Mouse (Mus musculus) liver, embryonic 12.5 days (tissue): ENCODE data around the gene Olfr123. TPM values are rescaled to one million over a fixed set of nuclear protein-coding genes. Genes with fewer than 3 reads are reported as not detected.

Experiments
- ATAC-seq: fragments of 200-750 bp; cut with Nextera tagmentation; 2 replicates; pipeline ENCODE4 v1.8.0; 2017; ENCODE audit warnings: moderate number of reproducible peaks, mild to moderate bottlenecking, moderate library complexity
- H3K27ac ChIP-seq: fragments of 300-500 bp; sonication (generic); 2 replicates; pipeline ENCODE4 v1.5.1; 2016; ENCODE audit warnings: mild to moderate bottlenecking
- H3K27me3 ChIP-seq: fragments of 300-500 bp; sonication (generic); replicated peaks from 2 replicates; pipeline ENCODE4 v1.6.1; 2016; ENCODE audit warnings: mild to moderate bottlenecking, moderate library complexity
- H3K36me3 ChIP-seq: fragments of 300-500 bp; sonication (generic); 2 replicates; pipeline ENCODE4 v1.6.1; 2016; ENCODE audit warnings: mild to moderate bottlenecking, moderate library complexity
- H3K4me1 ChIP-seq: fragments of 300-500 bp; sonication (generic); 2 replicates; pipeline ENCODE4 v1.6.1; 2016
- H3K4me2 ChIP-seq: fragments of 300-500 bp; sonication (generic); 2 replicates; pipeline ENCODE4 v1.6.1; 2016; ENCODE audit warnings: mild to moderate bottlenecking, moderate library complexity
- H3K4me3 ChIP-seq: fragments of 300-500 bp; sonication (generic); 2 replicates; pipeline ENCODE4 v1.5.1; 2016; ENCODE audit warnings: mild to moderate bottlenecking, moderate library complexity
- H3K9ac ChIP-seq: fragments of 300-500 bp; sonication (generic); 2 replicates; pipeline ENCODE4 v1.6.1; 2016; ENCODE audit warnings: mild to moderate bottlenecking, moderate library complexity
- H3K9me3 ChIP-seq: fragments of 300-500 bp; sonication (generic); replicated peaks from 2 replicates; pipeline ENCODE4 v1.6.1; 2016; ENCODE audit warnings: mild to moderate bottlenecking, moderate library complexity
- WGBS: fragments of 180-500 bp; shearing (Covaris S2); methylation state at CpG from one replicate; pipeline ENCODE4 v1.1.7; 2016; ENCODE audit not compliant: insufficient replicate concordance; 5-methylcytosine and 5-hydroxymethylcytosine counted together
- polyA plus RNA-seq: library from polyadenylated mRNA; unstranded; fragments of >200 nt; fragmentation: Nextera tagmentation; extraction: Ambion mirVana; gene quantifications from 2 replicates; pipeline ENCODE4 v1.2.1, GENCODE M21; 2016

The Olfr123 gene
- not detected in 2 replicates for polyA plus RNA-seq

DNA sequence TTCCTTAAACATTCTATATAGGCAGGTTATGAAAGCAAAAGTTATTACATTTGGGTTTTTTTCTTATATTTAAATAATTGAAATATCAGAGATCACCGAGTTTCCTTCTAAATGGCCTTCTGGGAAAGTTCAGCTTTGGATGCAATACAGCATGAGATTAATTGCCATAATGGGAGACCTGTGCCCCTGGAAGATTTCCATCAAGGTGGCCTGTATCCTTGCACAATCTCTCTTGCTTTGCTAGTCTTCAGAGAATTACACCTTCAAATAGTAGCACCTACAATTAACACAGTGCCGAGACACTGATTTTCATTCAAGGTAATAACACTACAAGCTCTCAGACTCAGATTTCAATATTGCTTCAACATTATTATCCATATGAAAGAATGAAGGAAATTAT is at the start of gene Olfr123:
Gene Olfr123 (plus strand): TSS at position 301 of the 400 bp plus-strand sequence.
- no peak for ATAC-seq

DNA sequence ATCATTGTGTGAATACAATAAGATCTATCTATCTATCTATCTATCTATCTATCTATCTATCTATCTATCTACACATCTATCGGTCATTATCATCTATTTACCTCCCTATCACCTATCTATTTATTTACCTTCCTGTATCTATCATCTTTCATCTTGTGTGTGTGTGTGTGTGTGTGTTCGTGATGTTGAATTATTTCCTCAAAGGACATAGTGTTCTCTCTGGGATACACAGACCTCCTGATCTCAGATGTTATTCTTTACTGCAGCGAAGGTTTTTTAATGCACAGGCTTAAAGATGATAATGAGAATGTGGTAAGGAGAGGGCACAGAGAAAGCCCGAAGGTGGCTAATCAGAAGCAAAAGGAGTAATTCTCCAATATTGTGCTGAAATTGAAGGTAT is 25.0 kb upstream of the Olfr123 start, which contains the start of gene Olfr122:
Gene Olfr122 (plus strand): TSS at position 301 of the 400 bp plus-strand sequence.
- Histone ChIP-seq H3K4me2 (no peak within 1 kb of the TSS), H3K4me3 (no peak within 1 kb of the TSS), H3K27me3 (no peaks in the 10 kb centered on the region), H3K27ac (no peak within 1 kb of the TSS), H3K4me1 (no peaks in the 10 kb centered on the region), H3K9me3 (no peaks in the 10 kb centered on the region), H3K9ac (no peak within 1 kb of the TSS), H3K36me3 (no peaks in the 10 kb centered on the region)
- ATAC-seq: no peak
- 66% methylated on average over 4 of the region's 4 CpGs for WGBS

More for the DNA sequence above, at the start of gene Olfr123:
- H3K27me3 ChIP-seq: no peaks in the 10 kb centered on the region
- H3K9ac ChIP-seq: no peak within 1 kb of the TSS
- H3K36me3 ChIP-seq: no peaks in the 10 kb centered on the region
- 75% methylated on average over 2 of the region's 2 CpGs for WGBS
- H3K27ac ChIP-seq: no peak within 1 kb of the TSS
- no peak within 1 kb of the TSS for H3K4me3 ChIP-seq
- H3K4me2 ChIP-seq: no peak within 1 kb of the TSS
- no peaks in the 10 kb centered on the region for H3K9me3 ChIP-seq
- H3K4me1 ChIP-seq: no peaks in the 10 kb centered on the region

DNA sequence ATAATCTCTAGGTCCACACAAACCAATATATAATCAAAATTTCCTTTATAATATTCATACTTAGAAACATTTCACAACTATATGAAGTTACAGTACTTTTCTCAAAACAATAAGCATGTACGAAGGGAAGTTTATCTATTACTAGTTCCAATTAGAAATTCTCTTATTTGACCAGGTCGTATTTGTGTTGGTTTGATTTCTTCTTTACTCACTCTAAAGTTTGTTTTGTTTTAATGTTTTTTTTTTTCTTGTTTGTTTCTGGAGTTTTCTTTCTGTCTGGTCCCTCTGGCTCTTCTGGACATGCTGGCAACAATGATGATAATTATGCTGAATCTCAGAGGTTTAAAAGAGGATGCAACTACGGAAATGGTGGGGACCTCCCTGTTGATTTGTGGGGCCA is 6.3 kb downstream of the Olfr123 start, which contains the start of gene Olfr124:
Gene Olfr124 (plus strand): TSS at position 301 of the 400 bp plus-strand sequence.
- no peaks in the 10 kb centered on the region for H3K4me1 ChIP-seq
- no peak within 1 kb of the TSS for H3K27ac ChIP-seq
- H3K4me3 ChIP-seq: no peak within 1 kb of the TSS
- H3K36me3 ChIP-seq: no peaks in the 10 kb centered on the region
- H3K4me2 ChIP-seq: no peak within 1 kb of the TSS
- no peak within 1 kb of the TSS for H3K9ac ChIP-seq
- 69% methylated on average over 3 of the region's 3 CpGs for WGBS
- no peak for ATAC-seq
- H3K9me3 ChIP-seq: no peaks in the 10 kb centered on the region
- H3K27me3 ChIP-seq: no peaks in the 10 kb centered on the region

DNA sequence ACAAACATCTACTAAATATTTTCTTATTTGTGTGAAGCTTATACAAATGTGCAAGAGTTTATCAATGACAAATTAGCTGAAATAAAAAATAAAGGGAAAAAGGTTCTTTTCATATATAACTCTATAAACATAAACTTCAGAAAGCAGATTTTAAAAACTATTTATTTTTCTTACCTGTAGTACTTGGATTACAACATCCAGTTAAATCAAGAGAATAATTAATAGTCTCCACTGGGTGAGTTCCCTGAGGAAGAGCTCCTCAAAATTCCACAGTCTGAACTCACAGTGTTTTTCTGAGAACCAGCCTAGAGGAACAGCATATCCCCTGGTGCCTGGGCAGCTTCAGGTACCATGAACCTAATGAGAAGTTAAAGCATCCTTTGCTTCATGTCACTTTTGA is 39.3 kb downstream of the Olfr123 start, which contains the start of gene Olfr125:
Gene Olfr125 (plus strand): TSS at position 301 of the 400 bp plus-strand sequence.
- Histone ChIP-seq H3K9ac (no peak within 1 kb of the TSS), H3K4me3 (no peak within 1 kb of the TSS), H3K4me2 (no peak within 1 kb of the TSS), H3K9me3 (no peaks in the 10 kb centered on the region), H3K4me1 (no peaks in the 10 kb centered on the region), H3K27ac (no peak within 1 kb of the TSS), H3K27me3 (no peaks in the 10 kb centered on the region), H3K36me3 (no peaks in the 10 kb centered on the region)
- no peak for ATAC-seq

DNA sequence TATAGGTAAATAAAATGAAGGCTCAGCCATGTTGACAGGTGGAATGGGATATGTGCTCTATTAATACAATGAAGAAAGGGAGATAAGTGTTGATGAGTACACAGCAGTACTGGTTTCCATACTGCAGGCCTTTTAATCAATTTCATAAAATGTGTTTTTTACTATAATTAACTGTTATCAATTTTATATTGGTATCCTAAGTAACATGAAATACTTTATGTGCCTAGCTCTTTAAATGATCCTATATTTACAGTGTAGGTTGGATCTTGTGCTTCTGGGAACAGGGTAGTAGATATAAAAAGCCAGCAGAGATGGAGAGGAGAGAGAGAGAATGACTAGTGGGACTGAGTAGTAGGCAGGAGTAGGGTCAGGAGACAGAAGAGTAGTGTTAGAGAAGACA is 53.9 kb downstream of the Olfr123 start, which contains the start of gene Olfr126:
Gene Olfr126 (plus strand): TSS at position 301 of the 400 bp plus-strand sequence.
- no peak within 1 kb of the TSS for H3K27ac ChIP-seq
- no peaks in the 10 kb centered on the region for H3K9me3 ChIP-seq
- H3K4me1 ChIP-seq: no peaks in the 10 kb centered on the region
- H3K4me3 ChIP-seq: no peak within 1 kb of the TSS
- no peak for ATAC-seq
- H3K36me3 ChIP-seq: no peaks in the 10 kb centered on the region
- no peaks in the 10 kb centered on the region for H3K27me3 ChIP-seq
- H3K4me2 ChIP-seq: no peak within 1 kb of the TSS
- no peak within 1 kb of the TSS for H3K9ac ChIP-seq

Other genes with a start within 250 kb of the Olfr123 start
- not detected in 2 replicates for gene Olfr112, start 224.1 kb upstream of the Olfr123 start, polyA plus RNA-seq
- gene Olfr113, start 215.9 kb upstream of the Olfr123 start, polyA plus RNA-seq: not detected in 2 replicates
- not detected in 2 replicates for gene Olfr114, start 200.8 kb upstream of the Olfr123 start, polyA plus RNA-seq
- gene Olfr115, start 166.4 kb upstream of the Olfr123 start, polyA plus RNA-seq: not detected in 2 replicates
- not detected in 2 replicates for gene Olfr116, start 166.3 kb upstream of the Olfr123 start, polyA plus RNA-seq
- gene Olfr117, start 129.7 kb upstream of the Olfr123 start, polyA plus RNA-seq: not detected in 2 replicates
- gene Olfr118, start 126.5 kb upstream of the Olfr123 start, polyA plus RNA-seq: not detected in 2 replicates
- not detected in 2 replicates for gene Olfr119, start 97.0 kb upstream of the Olfr123 start, polyA plus RNA-seq
- not detected in 2 replicates for gene Olfr120, start 71.7 kb upstream of the Olfr123 start, polyA plus RNA-seq
- gene Olfr121, start 44.7 kb upstream of the Olfr123 start, polyA plus RNA-seq: not detected in 2 replicates
- gene Olfr122, start 24.9 kb upstream of the Olfr123 start, polyA plus RNA-seq: not detected in 2 replicates
- not detected in 2 replicates for gene Olfr124, start 6.4 kb downstream of the Olfr123 start, polyA plus RNA-seq
- gene Olfr125, start 39.4 kb downstream of the Olfr123 start, polyA plus RNA-seq: not detected in 2 replicates
- gene Olfr126, start 54.0 kb downstream of the Olfr123 start, polyA plus RNA-seq: not detected in 2 replicates
- gene Olfr127, start 106.9 kb downstream of the Olfr123 start, polyA plus RNA-seq: not detected in 2 replicates
- gene Olfr128, start 127.0 kb downstream of the Olfr123 start, polyA plus RNA-seq: not detected in 2 replicates
- gene Olfr761, start 159.6 kb downstream of the Olfr123 start, polyA plus RNA-seq: not detected in 2 replicates